Mouse (Mus musculus) small intestine, adult 2 months (tissue): ENCODE data around the gene Plscr2.

Source experiments
- CTCF ChIP-seq: fragments of 200-500 bp; IDR thresholded peaks from 2 replicates; pipeline ENCODE4 v1.5.1; 2012; ENCODE audit warnings: low read depth, mild to moderate bottlenecking, control low read depth, inconsistent platforms, low read length, moderate library complexity, mixed read lengths; ENCODE audit not compliant: insufficient replicate concordance, insufficient read length; ENCODE audit errors: extremely low read depth
- POLR2A ChIP-seq: fragments of 200-500 bp; IDR thresholded peaks from 2 replicates; pipeline ENCODE4 v1.6.1; 2012; ENCODE audit warnings: low read depth, mild to moderate bottlenecking, control low read depth, inconsistent platforms, low read length, moderate library complexity

DNA sequence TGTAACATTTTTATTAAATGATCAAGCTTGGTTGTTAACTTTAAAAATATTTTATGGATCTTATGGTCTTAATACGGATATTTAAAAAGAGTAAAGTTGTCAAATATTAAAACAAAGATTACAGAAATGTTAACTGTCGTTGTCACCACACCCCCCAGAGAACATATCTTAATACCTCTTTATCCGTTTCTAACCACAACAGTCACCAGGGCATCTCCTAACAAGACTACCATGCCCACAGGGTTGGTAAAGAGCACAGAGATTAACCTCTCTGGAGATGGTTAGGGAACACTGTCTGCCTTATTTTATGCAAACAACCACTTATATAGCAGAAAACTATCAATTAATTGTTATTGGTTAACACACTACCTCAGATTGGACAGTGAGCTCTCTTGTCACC lies 48.6 kb upstream of the Plscr2 start:
- TF ChIP-seq CTCF (no peak), POLR2A (no peak)
